ENCODE assay signal across 8 mouse cellular contexts in the genomic region with DNA sequence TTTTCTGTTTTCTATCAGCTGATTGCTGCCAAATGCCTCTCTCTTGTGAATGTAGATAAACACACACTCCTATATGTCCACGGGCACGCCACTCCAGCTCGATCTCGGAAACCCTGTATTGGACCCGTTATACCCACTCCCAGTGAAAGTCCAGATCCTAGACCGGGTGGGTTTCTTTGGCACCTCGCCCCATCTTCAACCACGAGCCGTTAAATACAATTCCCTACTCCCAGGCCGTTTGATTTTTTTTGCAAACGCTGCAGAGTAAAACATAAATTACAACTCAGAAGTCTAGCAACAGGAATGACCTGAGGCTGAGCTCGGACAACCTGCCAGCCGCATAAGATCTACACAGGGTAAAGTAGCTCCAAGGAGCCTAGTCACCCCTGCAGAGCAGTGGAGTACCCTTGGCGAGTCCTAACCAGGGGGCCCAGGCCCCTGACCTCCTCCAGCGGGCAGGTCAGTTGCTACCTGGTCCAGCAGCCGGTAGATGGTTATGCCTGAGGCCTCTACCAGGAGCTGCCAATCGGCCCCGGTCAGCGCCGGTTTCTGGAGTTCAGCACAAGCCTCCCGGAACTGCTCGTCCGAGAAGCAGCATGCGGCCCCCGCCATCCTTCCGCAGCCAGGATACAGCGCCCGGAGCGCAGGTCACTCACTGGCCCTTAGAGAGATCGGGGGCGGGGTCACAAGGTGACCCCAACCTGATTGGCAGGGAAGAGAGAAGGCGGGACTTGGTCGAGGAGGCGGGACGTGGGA. TPM values are rescaled to one million over a fixed set of nuclear protein-coding genes. Genes with fewer than 3 reads are reported as not detected.
DNase-seq lines count a peak whose midpoint lies in the region; ATAC-seq lines count a peak whose summit lies in the region.

A gene (minus strand): TSS at position 664 of the 756 bp plus-strand sequence.

- H3K9ac ChIP-seq in embryonic facial prominence, embryonic 11.5 days (replicated peaks; ENCODE audit: low read length): peak within 1 kb of the TSS; percentile 54
- H3K9ac ChIP-seq in liver, embryonic 11.5 days (ENCODE audit: low read depth, low read length): peak within 1 kb of the TSS; percentile 74

- DNase-seq in A20 (ENCODE audit: low read depth, low spot score): peak; percentile 94
- DNase-seq in adrenal gland, postnatal 25 days: peak; percentile 86
- DNase-seq in embryonic facial prominence, embryonic 11.5 days (ENCODE audit: low spot score): peak; percentile 84
- DNase-seq in heart, adult 18-20 months: peak; percentile 86 to 90
- DNase-seq in kidney, adult 18-20 months: peak; percentile 91
- DNase-seq in liver, embryonic 11.5 days (ENCODE audit: low spot score): peak; percentile 82
- DNase-seq in splenic B cell, adult 2 months (ENCODE audit: low read depth, low spot score): peak; percentile 87

- H3K4me2 ChIP-seq in embryonic facial prominence, embryonic 11.5 days (ENCODE audit: low read depth, low read length): peak within 1 kb of the TSS; percentile 60
- H3K4me2 ChIP-seq in liver, embryonic 11.5 days: peak within 1 kb of the TSS; percentile 71

- no peaks in the 10 kb centered on the region for H3K4me1 ChIP-seq in embryonic facial prominence, embryonic 11.5 days (ENCODE audit: control insufficient read depth, insufficient read depth, low read length)
- H3K4me1 ChIP-seq in liver, embryonic 11.5 days (replicated peaks; ENCODE audit: control insufficient read depth, insufficient read depth, low read length): peaks cover 6% of the 10 kb centered on the region; the same call in 1 of the 2 replicates

- no peaks in the 10 kb centered on the region for H3K9me3 ChIP-seq in embryonic facial prominence, embryonic 11.5 days (replicated peaks; ENCODE audit: control insufficient read depth, low read length)
- H3K9me3 ChIP-seq in liver, embryonic 11.5 days (ENCODE audit: control insufficient read depth, low read length): no peaks in the 10 kb centered on the region

- H3K27ac ChIP-seq in embryonic facial prominence, embryonic 11.5 days (replicated peaks; ENCODE audit: low read depth, low read length): no peak within 1 kb of the TSS
- H3K27ac ChIP-seq in liver, embryonic 11.5 days (ENCODE audit: low read depth, low read length): no peak within 1 kb of the TSS

- peak within 1 kb of the TSS; percentile 43 for H3K4me3 ChIP-seq in embryonic facial prominence, embryonic 11.5 days (ENCODE audit: low read depth, low read length)
- peak within 1 kb of the TSS; percentile 68 for H3K4me3 ChIP-seq in liver, embryonic 11.5 days (ENCODE audit: low read depth, low read length)

- 14% methylated on average over 35 of the region's 35 CpGs for WGBS in embryonic facial prominence, embryonic 11.5 days
- WGBS in liver, embryonic 11.5 days: 8% methylated on average over 35 of the region's 35 CpGs

- peak; percentile 94 for ATAC-seq in embryonic facial prominence, embryonic 11.5 days (replicated peaks; ENCODE audit: insufficient number of reproducible peaks, low FRiP score, low TSS enrichment, low read depth)
- ATAC-seq in liver, embryonic 11.5 days (replicated peaks; ENCODE audit: low FRiP score): peak; percentile 99
- peak; percentile 98 for ATAC-seq in monocyte, adult 5-6 weeks (replicated peaks; ENCODE audit: insufficient number of reproducible peaks, low FRiP score, low TSS enrichment, poor library complexity, severe bottlenecking)

- H3K36me3 ChIP-seq in embryonic facial prominence, embryonic 11.5 days (replicated peaks; ENCODE audit: control insufficient read depth, insufficient read depth, low read depth, low read length): no peaks in the 10 kb centered on the region
- no peaks in the 10 kb centered on the region for H3K36me3 ChIP-seq in liver, embryonic 11.5 days (ENCODE audit: control insufficient read depth, insufficient read depth, low read length)
- H3K36me3 ChIP-seq in splenic B cell, adult 2 months (ENCODE audit: control insufficient read depth, insufficient read depth, low read length, poor library complexity, severe bottlenecking): no peaks in the 10 kb centered on the region

- H3K27me3 ChIP-seq in embryonic facial prominence, embryonic 11.5 days (ENCODE audit: control insufficient read depth, insufficient read depth, low read length): no peaks in the 10 kb centered on the region
- H3K27me3 ChIP-seq in liver, embryonic 11.5 days (replicated peaks; ENCODE audit: control insufficient read depth, insufficient read depth, low read length): no peaks in the 10 kb centered on the region
- H3K27me3 ChIP-seq in splenic B cell, adult 2 months (ENCODE audit: control insufficient read depth, insufficient read depth, low read length, poor library complexity, severe bottlenecking): no peaks in the 10 kb centered on the region; the same call in 1 of the 2 replicates

RNA-seq across cellular contexts. Expression of the gene that starts here (rescaled TPM):
- 7.9 and 9.9 TPM in 2 replicates for total RNA-seq in adrenal gland, postnatal 25 days (2021)
- polyA plus RNA-seq in embryonic facial prominence, embryonic 11.5 days (2014; fragmentation: Nextera tagmentation; extraction: Ambion mirVana): 6.2 and 7.7 TPM in 2 replicates
- 1 to 10 TPM; 4.0 to 4.7 TPM for total RNA-seq in heart, adult 18-20 months (2021)
- 13.9 and 14.5 TPM in 2 replicates for polyA plus RNA-seq in liver, embryonic 11.5 days (2014; fragmentation: Nextera tagmentation; extraction: Ambion mirVana)
- 16.6 to 23.5 TPM (median 17.7 TPM) in 3 replicates for total RNA-seq in monocyte, adult 5-6 weeks (2017)
